Mouse (Mus musculus): Measurements from ENCODE around the gene Tubd1.

The Tubd1 gene

DNA sequence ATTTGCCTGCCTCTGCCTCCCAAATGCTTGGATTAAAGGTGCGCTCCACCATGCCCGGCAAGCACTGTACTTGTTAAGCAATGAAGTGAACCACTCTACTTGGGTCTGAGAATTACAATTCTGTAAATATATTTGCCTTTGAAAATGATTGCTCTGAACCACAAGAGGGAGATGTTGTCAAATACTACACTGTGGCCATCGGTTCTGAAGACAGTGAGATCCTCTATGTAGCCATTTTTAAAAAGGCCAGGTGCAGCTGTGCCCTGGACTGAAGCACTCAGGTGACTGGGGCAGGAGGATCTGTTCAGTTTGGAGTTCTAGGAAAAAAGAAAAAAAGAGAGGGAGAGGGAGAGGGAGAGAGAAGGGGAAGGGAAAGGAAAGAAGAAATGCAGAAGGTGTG is 23.6 kb downstream of the Tubd1 start:
- DNase-seq: no peak

DNA sequence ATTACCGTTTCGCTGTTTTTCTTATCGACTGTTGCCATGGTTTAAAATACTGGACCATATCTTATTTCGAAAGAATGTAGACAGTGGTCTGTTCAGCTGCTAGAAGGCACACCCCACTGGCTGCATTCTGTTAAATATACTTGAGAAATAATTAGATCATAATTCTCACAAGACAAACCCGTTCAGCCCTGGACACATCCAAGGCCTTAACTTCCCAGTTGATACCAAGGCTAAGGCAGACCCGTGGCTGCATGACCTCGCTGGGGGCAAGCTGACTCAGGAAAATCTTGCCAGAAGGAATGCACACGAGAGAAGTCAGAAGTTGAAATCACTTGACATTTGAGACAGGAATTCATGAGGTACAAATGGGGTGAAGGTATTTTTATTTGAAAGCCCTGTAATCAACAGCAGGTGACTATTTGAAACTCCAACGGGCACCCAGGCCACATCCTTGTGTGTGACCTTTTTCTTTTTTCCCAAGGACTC is 25.5 kb downstream of the Tubd1 start:
- DNase-seq: no peak

DNA sequence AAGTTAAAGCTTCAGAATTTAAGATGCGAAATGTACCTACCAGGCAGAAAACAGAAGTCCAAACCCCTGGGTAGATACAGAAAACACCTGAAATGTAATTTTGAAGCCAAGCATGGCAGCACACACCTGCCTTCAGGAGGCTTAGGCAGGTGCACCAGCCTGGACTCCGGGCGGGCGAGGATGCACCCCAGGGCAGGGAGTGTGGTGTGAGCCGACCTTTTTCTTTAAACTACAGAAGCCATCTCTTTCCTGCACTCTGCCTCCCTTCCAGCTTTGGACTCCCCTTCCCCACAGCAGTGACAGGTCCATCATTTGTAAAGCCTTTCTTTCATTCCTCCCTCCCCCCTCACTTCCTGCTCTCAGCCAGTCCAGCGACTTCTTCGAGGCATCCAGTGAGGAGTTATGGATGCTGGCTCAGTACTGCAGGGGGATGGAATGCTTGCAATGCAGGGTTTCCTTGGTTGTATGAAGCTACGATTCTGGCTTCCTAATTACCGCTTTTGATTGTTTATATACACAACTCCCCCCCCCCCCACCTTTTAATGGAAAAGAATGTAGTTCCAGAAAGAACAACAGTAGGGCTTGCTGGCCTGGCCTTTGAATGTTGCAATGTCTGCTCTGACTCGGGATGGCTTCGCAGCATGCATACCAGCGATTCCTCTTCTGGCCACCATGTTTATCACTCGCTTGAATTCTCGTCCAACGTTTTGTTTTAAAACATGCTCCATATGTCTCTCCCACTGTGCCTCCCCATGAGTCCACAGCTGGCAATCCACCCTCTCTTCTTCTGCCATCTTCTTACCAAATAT is 26.5 kb downstream of the Tubd1 start:
- peak; percentile 43 to 59 for DNase-seq

GRCm38 (mm10) chr11:86571871-86572270 is 27.1 kb downstream of the Tubd1 start:
- DNase-seq: no peak

DNA sequence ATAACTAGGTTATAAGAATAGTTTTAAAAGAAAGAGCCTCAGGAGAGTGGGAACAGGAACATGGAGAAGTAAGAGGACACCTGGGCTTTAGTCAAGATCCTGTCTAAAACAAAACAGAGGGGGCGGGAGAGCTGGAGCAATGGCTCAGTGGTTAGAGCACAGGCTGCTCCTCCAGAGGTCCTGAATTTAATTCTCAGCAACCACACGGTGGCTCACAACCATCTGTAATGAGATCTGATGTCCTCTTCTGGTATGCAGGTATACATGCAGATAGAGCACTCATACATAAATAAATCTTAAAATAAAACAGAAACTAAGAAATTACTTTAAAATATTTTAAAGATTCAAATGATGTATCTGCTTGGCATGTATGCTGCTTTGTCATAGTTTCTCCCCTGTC is 27.8 kb downstream of the Tubd1 start:
- no peak for DNase-seq

- DNase-seq: no peak
Measured at GRCm38 (mm10) chr11:86573646-86574231, 28.9 kb downstream of the Tubd1 start.

DNA sequence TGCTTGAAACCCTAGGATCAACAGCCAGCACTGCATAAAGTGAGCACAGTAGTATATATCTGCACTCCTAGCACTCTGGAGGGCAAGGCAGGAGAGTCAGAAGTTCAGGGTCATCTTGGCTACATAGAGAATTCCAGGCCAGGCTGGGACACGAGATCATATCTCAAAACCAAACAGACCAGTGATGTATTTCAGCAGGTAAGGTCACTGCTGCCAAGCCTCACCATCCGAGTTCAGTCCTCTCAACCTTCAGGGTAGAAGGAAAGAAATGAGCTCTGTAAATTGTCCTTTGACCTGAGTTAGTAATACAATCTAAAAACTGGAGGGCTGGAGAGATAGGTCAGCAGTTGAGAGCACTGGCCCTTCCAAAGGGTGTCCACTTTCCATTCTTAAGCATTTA is 29.6 kb downstream of the Tubd1 start:
- DNase-seq: no peak

- DNase-seq: no peak
Measured at GRCm38 (mm10) chr11:86575632-86576378, 31.0 kb downstream of the Tubd1 start.

GRCm38 (mm10) chr11:86577231-86577630 is 32.4 kb downstream of the Tubd1 start:
- no peak for DNase-seq

- DNase-seq: no peak
Measured at GRCm38 (mm10) chr11:86578106-86578808, 33.5 kb downstream of the Tubd1 start.

DNA sequence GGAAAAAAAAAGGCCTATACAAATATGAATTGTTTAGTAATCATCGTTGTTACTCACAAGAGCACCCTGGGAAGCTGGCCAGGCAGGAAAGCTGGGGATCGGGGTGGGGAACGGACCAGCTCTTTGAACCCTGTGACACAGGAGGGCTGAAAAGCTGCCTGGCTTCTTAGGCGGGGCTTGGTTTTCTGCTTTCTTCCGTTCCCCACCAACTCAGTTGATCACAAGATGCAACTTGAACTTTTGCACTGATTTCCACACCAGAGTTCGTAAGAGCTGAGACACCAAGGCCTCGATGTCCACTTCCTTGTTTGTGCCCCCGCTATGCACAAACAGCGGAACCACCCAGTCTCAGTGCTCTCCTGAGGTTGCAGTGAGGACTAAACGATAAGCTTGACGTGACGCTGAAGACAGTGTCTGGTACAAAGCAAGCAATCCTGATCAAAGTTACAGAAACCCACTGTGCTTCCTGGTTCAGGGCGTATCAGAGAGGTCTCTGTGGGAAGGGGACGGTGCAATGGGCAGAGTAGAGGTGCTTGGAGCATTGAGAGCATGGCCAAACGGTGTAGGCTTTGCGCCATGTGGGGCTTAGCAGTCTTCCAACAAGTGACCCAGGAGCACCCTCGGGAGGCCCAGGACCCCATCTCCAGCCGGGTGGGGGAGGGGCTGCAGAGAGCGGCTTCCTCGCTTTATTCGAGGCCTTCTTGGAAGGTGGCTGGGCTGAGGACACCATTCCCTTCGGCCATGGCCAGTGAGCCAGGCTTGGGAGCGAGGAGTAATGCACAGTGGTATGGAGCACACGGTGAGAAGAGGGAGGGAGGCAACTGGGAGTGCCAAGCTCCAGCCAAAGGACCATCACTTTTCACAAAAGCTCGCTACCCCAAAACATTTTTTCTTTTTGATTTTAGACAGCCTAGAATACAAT is 34.3 kb downstream of the Tubd1 start:
- no peak for DNase-seq

DNA sequence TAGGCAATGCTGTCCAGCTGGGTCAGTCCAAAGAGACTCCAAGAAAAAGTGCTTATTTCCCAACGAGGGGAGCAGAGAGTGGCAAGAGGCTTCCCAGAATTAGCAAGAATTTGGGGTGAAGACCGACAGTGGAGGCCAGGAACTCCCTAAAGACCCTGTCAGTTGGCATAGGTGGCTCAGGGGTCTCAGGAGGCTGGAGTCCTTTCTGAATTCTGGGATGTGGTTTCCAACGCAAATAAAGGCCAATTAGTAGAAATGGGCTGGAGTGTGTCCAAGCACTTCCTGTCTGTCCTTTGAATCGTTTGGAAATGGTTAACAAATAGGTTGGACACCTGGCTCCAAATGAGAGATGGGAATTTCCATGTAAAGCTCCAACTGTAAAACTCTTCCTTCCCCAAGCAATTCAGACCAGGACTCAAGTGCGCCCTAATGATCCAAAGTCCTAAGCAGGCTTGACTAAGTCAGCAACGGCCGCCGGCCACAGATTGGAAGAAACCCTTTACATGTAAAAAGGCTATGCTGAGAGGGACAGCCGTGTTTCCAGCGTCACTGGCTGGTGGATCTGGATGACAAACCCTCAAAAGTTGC is 35.0 kb downstream of the Tubd1 start:
- no peak for DNase-seq

GRCm38 (mm10) chr11:86580319-86581113 is 35.7 kb downstream of the Tubd1 start:
- DNase-seq: no peak

DNA sequence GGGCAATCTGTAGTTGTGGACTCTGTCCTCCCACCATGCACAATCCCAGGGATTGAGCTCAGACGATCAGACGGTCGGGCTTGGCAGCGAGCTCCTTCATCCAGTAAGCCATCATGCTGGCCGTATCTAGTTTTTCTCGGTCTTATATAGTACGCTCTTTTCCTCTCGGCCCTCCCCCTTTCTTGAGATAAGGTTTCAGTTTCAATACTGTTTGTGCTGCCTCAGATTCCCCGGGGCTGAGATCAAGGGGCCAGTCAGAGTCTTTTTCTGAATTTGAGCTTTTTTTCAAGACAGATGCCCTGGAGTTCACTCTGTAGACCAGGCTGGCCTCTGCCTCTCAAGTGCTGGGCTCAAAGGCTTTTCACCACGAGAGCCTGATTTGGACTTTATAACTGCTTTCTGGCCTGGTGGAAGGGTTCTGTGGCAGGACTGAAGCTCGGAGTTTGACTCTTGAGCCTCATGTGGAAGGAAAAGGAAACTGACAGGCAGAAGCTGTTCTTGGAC is 36.5 kb downstream of the Tubd1 start:
- no peak for DNase-seq

GRCm38 (mm10) chr11:86581943-86582542 is 37.3 kb downstream of the Tubd1 start:
- no peak for DNase-seq

GRCm38 (mm10) chr11:86582543-86583260 is 37.9 kb downstream of the Tubd1 start:
- DNase-seq: no peak

GRCm38 (mm10) chr11:86583313-86583825 is 38.6 kb downstream of the Tubd1 start:
- DNase-seq: no peak

DNA sequence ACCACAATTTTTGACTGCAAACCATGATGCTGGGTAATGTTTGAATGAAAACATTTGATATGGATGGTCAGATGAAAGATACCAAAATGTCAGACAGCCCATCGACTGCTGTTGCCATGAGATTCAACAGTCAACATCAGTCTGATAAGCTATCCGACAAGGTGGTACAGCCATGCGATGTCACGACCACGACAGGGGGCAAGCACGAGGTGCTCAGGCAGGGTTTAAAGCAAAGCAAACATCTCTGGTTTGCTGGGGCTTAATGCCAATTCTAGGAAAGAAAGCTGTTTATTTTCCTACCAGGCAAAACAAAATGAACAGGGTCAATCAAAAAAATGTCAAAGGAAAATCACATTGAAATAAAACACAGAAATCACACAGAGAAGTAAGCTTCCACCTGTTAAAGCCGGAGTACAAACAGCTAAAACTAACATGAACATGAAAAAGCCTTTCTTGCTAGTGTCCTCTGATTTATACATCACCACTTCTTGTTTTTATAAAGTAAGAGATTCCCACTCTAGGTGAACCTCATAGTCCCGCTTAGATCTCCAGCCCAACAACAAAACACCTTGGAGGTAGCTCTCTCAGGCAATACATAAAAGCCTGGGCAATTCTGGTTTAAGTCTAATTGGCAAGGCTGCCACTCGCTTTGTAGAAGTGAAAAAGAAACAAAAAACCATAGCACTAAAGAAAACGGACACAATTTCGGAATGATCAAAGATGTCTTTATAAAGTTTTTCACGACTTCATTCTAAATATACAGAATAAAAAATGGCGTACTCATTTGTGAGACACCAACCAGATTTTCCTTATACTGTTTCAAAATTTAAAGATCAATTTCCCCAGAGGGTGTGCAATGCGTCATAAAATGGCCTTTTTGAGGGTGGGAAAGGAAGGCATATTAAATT is 39.5 kb downstream of the Tubd1 start:
- no peak for DNase-seq
